Mouse (Mus musculus): ENCODE data around the gene Sycp3. TPM values are rescaled to one million over a fixed set of nuclear protein-coding genes. Genes with fewer than 3 reads are reported as not detected.

Sycp3 gene
- 0.55 and 0.59 TPM in 2 replicates for polyA plus RNA-seq (2015; fragmentation: Nextera tagmentation; extraction: Ambion mirVana)

DNA sequence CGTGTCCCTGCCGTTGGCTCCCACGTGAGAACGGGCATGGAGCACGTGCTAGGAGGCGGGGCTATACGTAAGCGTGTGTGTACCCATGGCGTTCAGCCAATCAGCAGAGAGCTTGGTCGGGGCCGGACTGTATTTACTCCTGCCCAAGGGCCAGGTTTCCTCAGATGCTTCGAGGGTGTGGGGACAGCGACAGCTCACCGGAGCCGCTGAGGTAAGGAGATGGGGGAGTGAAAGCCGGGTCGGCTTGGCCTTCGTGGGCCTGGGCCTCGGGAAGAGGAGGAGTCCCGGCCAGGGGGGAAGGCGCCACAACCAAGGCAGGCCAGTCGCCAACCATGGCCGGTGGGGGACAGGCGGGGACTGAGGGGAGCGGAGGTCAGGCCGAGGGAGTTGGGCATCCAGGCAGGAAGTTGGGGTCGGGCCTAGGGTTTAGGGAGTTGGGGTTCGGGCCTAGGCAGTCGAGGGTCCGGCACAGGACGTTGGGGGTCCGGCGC, at the start of gene Sycp3:
Sycp3 (plus strand) TSS at position 68 of the 491 bp plus-strand sequence.
- H3K27me3 ChIP-seq (replicated peaks; ENCODE audit: control insufficient read depth, insufficient read depth, low read length) = no peaks in the 10 kb centered on the region
- 89% methylated on average over 33 of the region's 33 CpGs for WGBS
- no peaks in the 10 kb centered on the region for H3K4me1 ChIP-seq (ENCODE audit: control insufficient read depth, insufficient read depth, low read depth, low read length)

DNA sequence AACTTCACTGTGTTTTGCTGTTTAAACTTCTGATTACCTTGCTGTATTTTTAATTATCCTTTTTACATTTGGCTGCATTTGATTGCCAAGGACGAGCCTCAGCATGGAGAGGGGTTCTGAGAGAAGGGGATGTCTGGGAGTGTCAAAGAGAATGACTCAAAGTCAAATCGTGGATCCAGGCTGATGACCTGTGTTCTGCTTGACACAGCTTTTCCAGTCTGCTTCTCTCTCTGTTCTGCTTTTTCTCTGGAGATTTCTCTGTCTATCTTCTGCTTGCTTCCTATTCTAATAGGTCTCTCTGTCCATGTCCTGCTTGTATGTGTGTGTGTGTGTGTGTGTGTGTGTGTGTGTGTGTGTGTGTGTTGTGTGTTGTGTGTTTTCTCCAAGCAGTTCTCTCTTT, 49.6 kb upstream of the Sycp3 start:
- WGBS = 72% methylated on average over 2 of the region's 2 CpGs
- no peak for ATAC-seq
- H3K4me2 ChIP-seq (ENCODE audit: low read length) = no peak overlapping the region
- H3K27ac ChIP-seq (ENCODE audit: low read depth, low read length) = no peak overlapping the region
- peaks cover under 1% of the 10 kb centered on the region; the same call in 1 of the 2 replicates for H3K36me3 ChIP-seq (ENCODE audit: control insufficient read depth, insufficient read depth, low read length)
- H3K4me3 ChIP-seq (ENCODE audit: low read length) = no peak overlapping the region
- H3K27me3 ChIP-seq (replicated peaks; ENCODE audit: control insufficient read depth, insufficient read depth, low read length) = no peaks in the 10 kb centered on the region
- H3K4me1 ChIP-seq (ENCODE audit: control insufficient read depth, insufficient read depth, low read depth, low read length) = no peaks in the 10 kb centered on the region
- H3K9me3 ChIP-seq (ENCODE audit: control insufficient read depth, low read length) = no peaks in the 10 kb centered on the region
- H3K9ac ChIP-seq (ENCODE audit: low read depth, low read length) = no peak overlapping the region

More for the DNA sequence above, at the start of gene Sycp3:
- Histone ChIP-seq H3K9me3 (ENCODE audit: control insufficient read depth, low read length) (no peaks in the 10 kb centered on the region), H3K4me2 (ENCODE audit: low read length) (no peak within 1 kb of the TSS), H3K36me3 (ENCODE audit: control insufficient read depth, insufficient read depth, low read length) (no peaks in the 10 kb centered on the region), H3K4me3 (ENCODE audit: low read length) (no peak within 1 kb of the TSS), H3K27ac (ENCODE audit: low read depth, low read length) (no peak within 1 kb of the TSS), H3K9ac (ENCODE audit: low read depth, low read length) (no peak within 1 kb of the TSS)
- peak; percentile 48; the same call in 1 of the 2 replicates for ATAC-seq

DNA sequence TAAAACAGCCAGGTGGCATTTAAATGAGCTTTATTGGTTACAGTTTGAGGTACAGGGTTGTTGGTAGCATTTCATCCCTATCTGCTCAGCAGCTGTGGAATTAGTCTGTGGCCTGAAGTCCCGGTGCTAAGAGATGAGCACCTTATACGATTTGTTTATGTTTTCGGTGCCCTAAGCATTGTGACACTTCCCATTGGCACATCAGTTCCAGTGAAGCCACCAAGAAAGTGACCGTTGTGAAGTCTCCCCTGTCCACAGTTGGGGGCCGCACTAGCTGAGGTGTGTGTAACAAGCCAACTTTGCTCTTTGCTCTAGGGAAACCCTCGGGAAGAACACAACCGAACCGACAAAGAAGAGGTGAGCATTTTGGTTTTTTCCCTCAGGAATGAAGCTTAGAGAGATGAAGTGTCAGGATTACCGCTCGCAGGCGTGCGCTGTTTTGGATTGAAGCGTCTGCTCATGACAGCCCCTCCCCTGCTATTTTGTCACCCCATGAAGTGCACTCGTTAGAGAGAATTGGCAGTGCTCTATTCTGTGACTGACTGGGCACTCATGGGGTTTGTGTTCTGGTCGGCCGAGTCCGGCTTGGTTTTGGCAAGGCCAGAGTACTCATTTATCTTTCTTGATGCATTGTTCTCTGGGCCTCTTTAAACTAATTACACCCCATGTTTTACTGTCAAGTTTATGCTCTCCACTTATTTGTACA, 46.9 kb upstream of the Sycp3 start:
- 66% methylated on average over 17 of the region's 17 CpGs for WGBS
- Histone ChIP-seq H3K4me1 (ENCODE audit: control insufficient read depth, insufficient read depth, low read depth, low read length) (no peaks in the 10 kb centered on the region), H3K4me3 (ENCODE audit: low read length) (no peak overlapping the region), H3K4me2 (ENCODE audit: low read length) (no peak overlapping the region), H3K9me3 (ENCODE audit: control insufficient read depth, low read length) (no peaks in the 10 kb centered on the region), H3K9ac (ENCODE audit: low read depth, low read length) (no peak overlapping the region), H3K27ac (ENCODE audit: low read depth, low read length) (no peak overlapping the region), H3K36me3 (ENCODE audit: control insufficient read depth, insufficient read depth, low read length) (peaks cover 10% of the 10 kb centered on the region; the same call in 1 of the 2 replicates), H3K27me3 (replicated peaks; ENCODE audit: control insufficient read depth, insufficient read depth, low read length) (no peaks in the 10 kb centered on the region)
- peak; percentile 65; the same call in 1 of the 2 replicates for ATAC-seq

DNA sequence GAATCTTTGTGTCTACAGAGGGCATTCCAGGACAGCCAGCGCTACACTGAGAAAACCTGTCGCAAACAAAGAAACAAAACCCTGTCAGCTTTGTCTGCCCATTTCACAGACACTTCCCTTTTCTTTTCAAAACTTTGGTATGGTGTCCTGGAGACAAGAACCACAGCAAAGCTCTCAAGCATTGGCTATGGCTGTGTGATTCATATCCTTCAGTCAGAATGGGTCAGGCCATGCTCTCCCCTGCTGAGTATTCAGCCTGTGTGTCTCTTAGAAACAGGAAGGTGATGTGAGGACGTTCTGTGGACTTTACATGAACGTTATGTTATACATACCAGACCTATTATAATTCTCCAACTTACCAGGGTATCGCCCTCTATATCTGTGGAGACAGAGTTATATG, 41.7 kb upstream of the Sycp3 start:
- Histone ChIP-seq H3K36me3 (ENCODE audit: control insufficient read depth, insufficient read depth, low read length) (peaks cover 12% of the 10 kb centered on the region), H3K4me1 (ENCODE audit: control insufficient read depth, insufficient read depth, low read depth, low read length) (no peaks in the 10 kb centered on the region), H3K27me3 (replicated peaks; ENCODE audit: control insufficient read depth, insufficient read depth, low read length) (no peaks in the 10 kb centered on the region), H3K4me3 (ENCODE audit: low read length) (no peak overlapping the region), H3K9me3 (ENCODE audit: control insufficient read depth, low read length) (no peaks in the 10 kb centered on the region), H3K4me2 (ENCODE audit: low read length) (no peak overlapping the region), H3K27ac (ENCODE audit: low read depth, low read length) (no peak overlapping the region), H3K9ac (ENCODE audit: low read depth, low read length) (no peak overlapping the region)
- ATAC-seq = no peak
- 82% methylated on average over 5 of the region's 5 CpGs for WGBS

DNA sequence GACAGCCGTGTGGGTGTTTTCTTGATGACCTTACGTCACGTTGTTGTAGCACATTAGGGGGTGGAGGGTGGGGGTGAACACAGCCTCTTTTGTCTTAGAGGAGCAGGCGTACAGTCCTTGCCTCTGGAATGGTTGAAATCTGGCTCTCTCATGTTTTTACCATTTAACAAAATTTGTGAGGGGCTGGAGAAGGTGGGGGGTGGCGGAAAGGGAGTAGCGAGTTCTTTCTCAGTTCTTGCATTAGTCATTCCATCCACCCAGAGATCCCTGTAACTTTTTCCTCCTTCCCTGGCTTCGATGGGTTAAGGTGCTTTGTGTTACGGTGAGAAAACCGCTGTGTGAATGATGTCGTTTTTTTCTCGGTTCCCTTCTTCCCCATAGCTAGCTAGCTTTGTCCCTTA, 39.2 kb upstream of the Sycp3 start:
- no peak overlapping the region for H3K27ac ChIP-seq (ENCODE audit: low read depth, low read length)
- no peak for ATAC-seq
- H3K36me3 ChIP-seq (ENCODE audit: control insufficient read depth, insufficient read depth, low read length) = peaks cover 7% of the 10 kb centered on the region
- WGBS = 73% methylated on average over 11 of the region's 11 CpGs
- no peak overlapping the region for H3K4me3 ChIP-seq (ENCODE audit: low read length)
- H3K27me3 ChIP-seq (replicated peaks; ENCODE audit: control insufficient read depth, insufficient read depth, low read length) = no peaks in the 10 kb centered on the region
- H3K9ac ChIP-seq (ENCODE audit: low read depth, low read length) = no peak overlapping the region
- no peak overlapping the region for H3K4me2 ChIP-seq (ENCODE audit: low read length)
- H3K4me1 ChIP-seq (ENCODE audit: control insufficient read depth, insufficient read depth, low read depth, low read length) = no peaks in the 10 kb centered on the region
- no peaks in the 10 kb centered on the region for H3K9me3 ChIP-seq (ENCODE audit: control insufficient read depth, low read length)

DNA sequence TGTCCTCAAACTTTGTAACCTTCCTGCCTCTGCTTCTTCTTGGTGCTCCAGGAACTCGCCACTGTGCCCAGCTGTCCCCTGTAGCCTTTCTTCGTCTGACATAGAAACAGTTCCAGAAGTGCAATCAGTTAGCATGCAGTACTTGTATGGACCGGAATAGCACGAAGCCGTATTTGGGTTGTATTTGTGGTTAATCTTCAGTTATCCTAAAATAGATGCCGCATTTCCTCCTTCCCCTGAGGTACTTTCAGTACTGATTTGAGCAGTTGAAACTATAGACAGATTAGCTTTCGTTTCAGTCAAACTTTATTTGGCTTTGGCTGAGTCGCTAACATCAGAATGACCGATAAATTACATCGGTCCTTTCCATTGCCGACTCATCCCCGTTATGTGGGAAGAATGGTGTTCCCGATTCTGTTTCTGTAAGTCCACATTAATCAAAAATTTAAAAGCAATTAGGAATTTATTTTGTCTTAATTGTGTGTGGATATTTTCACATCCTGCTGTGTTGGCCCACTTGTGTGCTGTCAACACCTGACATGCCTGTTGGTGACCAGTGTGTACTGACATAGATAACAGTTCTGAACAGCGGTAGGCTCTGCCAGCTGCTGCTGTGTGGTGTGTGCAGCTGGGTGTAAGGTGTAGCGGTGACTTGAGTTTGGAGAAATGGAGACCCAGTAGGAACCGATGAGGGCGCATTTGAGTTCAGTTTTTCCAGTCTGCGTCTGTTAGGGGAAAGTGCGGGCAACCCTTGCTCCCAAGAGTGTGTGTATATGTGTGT, 38.5 kb upstream of the Sycp3 start:
- H3K36me3 ChIP-seq (ENCODE audit: control insufficient read depth, insufficient read depth, low read length) = peaks cover 2% of the 10 kb centered on the region
- no peak for ATAC-seq
- 93% methylated on average over 19 of the region's 19 CpGs for WGBS

DNA sequence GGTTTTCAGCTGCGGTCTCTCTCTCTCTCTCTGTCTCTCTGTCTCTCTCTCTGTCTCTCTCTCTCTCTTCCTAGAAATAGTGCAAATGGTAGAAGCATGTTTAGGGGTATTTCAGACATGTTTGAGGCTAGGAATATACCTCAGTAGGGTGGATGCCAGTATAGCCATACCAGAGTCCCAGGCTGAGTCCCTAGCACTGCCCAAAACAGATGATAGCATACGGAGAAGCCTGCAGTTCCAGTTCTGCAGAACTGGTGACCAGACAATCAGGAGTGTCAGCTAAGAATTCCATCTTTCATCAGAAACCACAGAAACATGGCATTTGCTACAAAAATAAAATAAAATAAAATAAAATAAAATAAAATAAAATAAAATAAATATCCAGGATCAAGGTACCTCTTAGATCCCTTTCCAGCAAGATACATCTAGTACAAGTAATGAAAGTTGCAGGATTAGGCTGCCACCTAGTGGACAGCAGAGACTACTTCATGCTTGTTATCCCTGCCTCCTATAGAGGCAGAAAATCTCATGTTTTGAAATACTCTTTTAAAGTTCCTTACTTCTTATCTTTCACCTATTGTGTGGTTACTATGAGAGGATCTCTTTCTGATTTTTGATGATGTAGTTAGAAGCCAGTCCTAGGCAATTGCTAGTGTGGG, 33.1 kb upstream of the Sycp3 start:
- Histone ChIP-seq H3K36me3 (ENCODE audit: control insufficient read depth, insufficient read depth, low read length) (peaks cover 11% of the 10 kb centered on the region; the same call in 1 of the 2 replicates), H3K9me3 (ENCODE audit: control insufficient read depth, low read length) (no peaks in the 10 kb centered on the region), H3K4me2 (ENCODE audit: low read length) (no peak overlapping the region), H3K4me1 (ENCODE audit: control insufficient read depth, insufficient read depth, low read depth, low read length) (no peaks in the 10 kb centered on the region), H3K4me3 (ENCODE audit: low read length) (no peak overlapping the region), H3K9ac (ENCODE audit: low read depth, low read length) (no peak overlapping the region), H3K27ac (ENCODE audit: low read depth, low read length) (no peak overlapping the region), H3K27me3 (replicated peaks; ENCODE audit: control insufficient read depth, insufficient read depth, low read length) (no peaks in the 10 kb centered on the region)
- 94% methylated on average over 2 of the region's 2 CpGs for WGBS
- ATAC-seq = peak; percentile 88

More for the DNA sequence above, 38.5 kb upstream of the Sycp3 start:
- Histone ChIP-seq H3K4me2 (ENCODE audit: low read length) (no peak overlapping the region), H3K4me1 (ENCODE audit: control insufficient read depth, insufficient read depth, low read depth, low read length) (no peaks in the 10 kb centered on the region), H3K4me3 (ENCODE audit: low read length) (no peak overlapping the region), H3K27me3 (replicated peaks; ENCODE audit: control insufficient read depth, insufficient read depth, low read length) (no peaks in the 10 kb centered on the region), H3K9ac (ENCODE audit: low read depth, low read length) (no peak overlapping the region), H3K9me3 (ENCODE audit: control insufficient read depth, low read length) (no peaks in the 10 kb centered on the region), H3K27ac (ENCODE audit: low read depth, low read length) (no peak overlapping the region)

DNA sequence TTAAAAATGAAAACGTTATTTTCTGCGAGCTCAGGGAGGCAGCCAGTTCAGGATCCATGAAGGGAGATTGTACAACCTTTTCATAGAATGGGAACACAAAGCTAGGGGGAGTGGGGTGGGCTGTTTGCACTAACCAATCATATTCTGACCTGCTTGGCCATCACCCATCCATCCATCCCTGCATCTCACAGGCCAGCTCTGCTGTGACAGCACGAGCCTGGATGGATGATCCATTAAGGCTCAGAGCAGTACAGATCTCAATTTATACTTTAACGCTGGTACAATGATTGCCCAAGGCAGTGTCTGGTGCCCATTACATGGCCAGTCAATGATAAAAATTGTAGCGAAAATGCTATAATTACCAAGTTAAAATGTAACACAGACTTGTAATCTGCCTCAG, 32.5 kb upstream of the Sycp3 start:
- peaks cover 12% of the 10 kb centered on the region; the same call in 1 of the 2 replicates for H3K36me3 ChIP-seq (ENCODE audit: control insufficient read depth, insufficient read depth, low read length)
- H3K4me2 ChIP-seq (ENCODE audit: low read length) = no peak overlapping the region
- H3K4me3 ChIP-seq (ENCODE audit: low read length) = no peak overlapping the region
- ATAC-seq = no peak
- no peaks in the 10 kb centered on the region for H3K4me1 ChIP-seq (ENCODE audit: control insufficient read depth, insufficient read depth, low read depth, low read length)
- H3K9ac ChIP-seq (ENCODE audit: low read depth, low read length) = no peak overlapping the region
- no peaks in the 10 kb centered on the region for H3K9me3 ChIP-seq (ENCODE audit: control insufficient read depth, low read length)
- H3K27me3 ChIP-seq (replicated peaks; ENCODE audit: control insufficient read depth, insufficient read depth, low read length) = no peaks in the 10 kb centered on the region
- H3K27ac ChIP-seq (ENCODE audit: low read depth, low read length) = no peak overlapping the region
- WGBS = 64% methylated on average over 5 of the region's 5 CpGs

DNA sequence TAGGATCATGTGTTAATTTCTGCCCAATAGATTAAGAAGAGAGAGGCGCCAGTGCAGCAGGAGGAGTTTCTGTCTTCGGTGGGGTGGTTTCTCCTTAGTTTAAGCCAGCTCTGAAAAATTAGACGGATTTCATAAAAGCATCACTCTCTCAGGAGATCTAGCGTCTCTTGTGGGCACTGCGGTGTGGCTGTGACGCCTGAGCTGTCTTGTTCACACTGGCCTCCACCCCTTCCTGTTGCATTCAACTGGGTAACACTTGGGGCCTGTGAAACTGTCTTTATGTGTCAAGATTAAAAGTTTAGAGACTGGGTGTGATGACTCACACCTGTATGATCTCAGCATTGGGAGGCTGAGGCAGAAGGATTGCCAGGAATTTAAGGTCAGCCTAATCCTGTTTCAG, 31.4 kb upstream of the Sycp3 start:
- Histone ChIP-seq H3K27ac (ENCODE audit: low read depth, low read length) (no peak overlapping the region), H3K4me2 (ENCODE audit: low read length) (no peak overlapping the region), H3K4me1 (ENCODE audit: control insufficient read depth, insufficient read depth, low read depth, low read length) (no peaks in the 10 kb centered on the region), H3K9ac (ENCODE audit: low read depth, low read length) (no peak overlapping the region), H3K4me3 (ENCODE audit: low read length) (no peak overlapping the region), H3K27me3 (replicated peaks; ENCODE audit: control insufficient read depth, insufficient read depth, low read length) (no peaks in the 10 kb centered on the region), H3K9me3 (ENCODE audit: control insufficient read depth, low read length) (no peaks in the 10 kb centered on the region), H3K36me3 (ENCODE audit: control insufficient read depth, insufficient read depth, low read length) (peaks cover 19% of the 10 kb centered on the region)
- WGBS = 92% methylated on average over 6 of the region's 6 CpGs
- ATAC-seq = no peak

All from hindbrain, embryonic 16.5 days (tissue).